Mouse (Mus musculus) limb, embryonic 12.5 days (tissue): ENCODE data around the gene Lca5l. TPM values are rescaled to one million over a fixed set of nuclear protein-coding genes. Genes with fewer than 3 reads are reported as not detected.

ENCODE experiments used
- ATAC-seq: fragments of 200-750 bp; cut with Nextera tagmentation; 2 replicates; pipeline ENCODE4 v1.8.0; 2017; ENCODE audit warnings: low read depth, moderate TSS enrichment; ENCODE audit not compliant: insufficient number of reproducible peaks, insufficient read depth, low FRiP score, low TSS enrichment
- H3K27ac ChIP-seq: fragments of 300-500 bp; sonication (generic); 2 replicates; pipeline ENCODE4 v1.5.1; 2016; ENCODE audit warnings: mild to moderate bottlenecking, moderate library complexity
- H3K27me3 ChIP-seq: fragments of 300-500 bp; sonication (generic); 2 replicates; pipeline ENCODE4 v1.6.1; 2016; ENCODE audit warnings: mild to moderate bottlenecking, moderate library complexity
- H3K36me3 ChIP-seq: fragments of 300-500 bp; sonication (generic); 2 replicates; pipeline ENCODE4 v1.6.1; 2016; ENCODE audit warnings: mild to moderate bottlenecking, moderate library complexity
- H3K4me1 ChIP-seq: fragments of 300-500 bp; sonication (generic); replicated peaks from 2 replicates; pipeline ENCODE4 v1.6.1; 2016
- H3K4me2 ChIP-seq: fragments of 300-500 bp; sonication (generic); 2 replicates; pipeline ENCODE4 v1.6.1; 2016; ENCODE audit warnings: mild to moderate bottlenecking, moderate library complexity
- H3K4me3 ChIP-seq: fragments of 300-500 bp; sonication (generic); replicated peaks from 2 replicates; pipeline ENCODE4 v1.5.1; 2016; ENCODE audit warnings: mild to moderate bottlenecking
- H3K9ac ChIP-seq: fragments of 300-500 bp; sonication (generic); replicated peaks from 2 replicates; pipeline ENCODE4 v1.6.1; 2016; ENCODE audit warnings: mild to moderate bottlenecking, moderate library complexity
- H3K9me3 ChIP-seq: fragments of 300-500 bp; sonication (generic); 2 replicates; pipeline ENCODE4 v1.6.1; 2016; ENCODE audit warnings: mild to moderate bottlenecking, moderate library complexity
- WGBS: fragments of 180-500 bp; shearing (Covaris S2); methylation state at CpG from one replicate; pipeline ENCODE4 v1.1.7; 2016; 5-methylcytosine and 5-hydroxymethylcytosine counted together
- polyA plus RNA-seq: library from polyadenylated mRNA; unstranded; fragments of >200 nt; fragmentation: Nextera tagmentation; extraction: Ambion mirVana; gene quantifications from 2 replicates; pipeline ENCODE4 v1.2.1, GENCODE M21; 2016

The Lca5l gene
- polyA plus RNA-seq, 1 experiment from 2014 or later: 2.0 TPM

DNA sequence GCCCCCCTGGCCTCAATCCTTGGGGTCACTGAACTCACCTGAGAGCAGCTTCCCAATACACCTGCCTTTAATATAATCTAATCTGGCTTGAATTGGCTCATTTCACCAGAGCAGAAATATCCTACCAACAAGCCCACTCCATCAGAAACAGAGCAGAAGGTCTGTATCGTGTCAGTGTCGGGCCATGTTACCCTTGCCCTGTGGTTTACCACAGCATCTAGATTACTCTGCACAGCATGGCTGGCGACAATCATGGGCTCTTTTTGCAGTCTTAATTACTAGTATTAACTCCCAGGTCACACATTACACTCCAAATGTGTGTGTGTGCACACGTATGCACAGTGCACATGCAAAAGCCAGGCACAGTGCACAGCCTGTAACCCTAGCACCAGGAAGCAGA, 23.2 kb downstream of the Lca5l start:
- no peak for ATAC-seq
- Histone ChIP-seq H3K4me1 (no peaks in the 10 kb centered on the region), H3K27me3 (no peaks in the 10 kb centered on the region), H3K36me3 (no peaks in the 10 kb centered on the region), H3K4me3 (no peak overlapping the region), H3K9ac (no peak overlapping the region), H3K27ac (no peak overlapping the region), H3K9me3 (no peaks in the 10 kb centered on the region), H3K4me2 (no peak overlapping the region)
- 84% methylated on average over 4 of the region's 4 CpGs for WGBS

DNA sequence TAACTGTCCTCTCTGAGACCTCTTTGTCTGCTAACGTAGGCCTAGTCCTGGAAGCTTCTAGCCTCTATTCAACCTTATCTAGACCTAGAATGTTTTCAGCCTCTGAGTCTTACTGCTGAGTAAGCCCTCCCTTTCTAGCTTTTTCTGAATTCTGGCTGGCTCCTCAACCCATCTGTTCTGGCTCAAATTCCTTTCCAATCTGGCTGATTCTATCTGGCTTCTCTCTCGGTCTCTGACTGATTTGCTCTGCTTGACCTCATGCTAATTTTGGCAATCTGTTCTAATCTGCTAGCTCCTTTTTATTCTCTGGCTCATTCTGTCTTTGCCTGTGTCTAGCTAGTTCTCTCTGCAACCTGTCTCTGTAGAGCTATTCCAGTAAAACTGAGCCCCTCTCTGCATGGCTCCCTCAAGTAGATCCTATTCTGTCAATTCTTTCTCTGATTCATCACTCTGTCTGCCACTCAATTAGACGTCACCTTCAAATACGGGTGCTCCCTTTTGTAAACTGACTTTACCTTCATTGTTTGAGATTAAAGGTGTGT, 26.3 kb downstream of the Lca5l start:
- Histone ChIP-seq H3K36me3 (no peaks in the 10 kb centered on the region), H3K9me3 (no peaks in the 10 kb centered on the region), H3K27me3 (no peaks in the 10 kb centered on the region), H3K27ac (no peak overlapping the region), H3K4me2 (no peak overlapping the region), H3K9ac (no peak overlapping the region), H3K4me1 (no peaks in the 10 kb centered on the region), H3K4me3 (no peak overlapping the region)
- WGBS: 86% methylated on average over 4 of the region's 4 CpGs
- ATAC-seq: no peak

GRCm38 (mm10) chr16:96161336-96161735, 30.7 kb downstream of the Lca5l start:
- peaks cover 10% of the 10 kb centered on the region for H3K4me1 ChIP-seq
- ATAC-seq: no peak
- no peak overlapping the region for H3K27ac ChIP-seq
- H3K9me3 ChIP-seq: no peaks in the 10 kb centered on the region
- no peak overlapping the region for H3K9ac ChIP-seq
- H3K4me2 ChIP-seq: no peak overlapping the region
- peaks cover 8% of the 10 kb centered on the region; the same call in 1 of the 2 replicates for H3K36me3 ChIP-seq
- no peak overlapping the region for H3K4me3 ChIP-seq
- H3K27me3 ChIP-seq: no peaks in the 10 kb centered on the region
- 90% methylated on average over 4 of the region's 4 CpGs for WGBS

GRCm38 (mm10) chr16:96160927-96161326, 31.1 kb downstream of the Lca5l start:
- Histone ChIP-seq H3K4me1 (peaks cover 10% of the 10 kb centered on the region), H3K9me3 (no peaks in the 10 kb centered on the region), H3K9ac (no peak overlapping the region), H3K27me3 (no peaks in the 10 kb centered on the region), H3K4me2 (no peak overlapping the region), H3K36me3 (peaks cover 10% of the 10 kb centered on the region; the same call in 1 of the 2 replicates), H3K27ac (no peak overlapping the region), H3K4me3 (no peak overlapping the region)
- 79% methylated on average over 1 of the region's 1 CpGs for WGBS
- ATAC-seq: no peak

DNA sequence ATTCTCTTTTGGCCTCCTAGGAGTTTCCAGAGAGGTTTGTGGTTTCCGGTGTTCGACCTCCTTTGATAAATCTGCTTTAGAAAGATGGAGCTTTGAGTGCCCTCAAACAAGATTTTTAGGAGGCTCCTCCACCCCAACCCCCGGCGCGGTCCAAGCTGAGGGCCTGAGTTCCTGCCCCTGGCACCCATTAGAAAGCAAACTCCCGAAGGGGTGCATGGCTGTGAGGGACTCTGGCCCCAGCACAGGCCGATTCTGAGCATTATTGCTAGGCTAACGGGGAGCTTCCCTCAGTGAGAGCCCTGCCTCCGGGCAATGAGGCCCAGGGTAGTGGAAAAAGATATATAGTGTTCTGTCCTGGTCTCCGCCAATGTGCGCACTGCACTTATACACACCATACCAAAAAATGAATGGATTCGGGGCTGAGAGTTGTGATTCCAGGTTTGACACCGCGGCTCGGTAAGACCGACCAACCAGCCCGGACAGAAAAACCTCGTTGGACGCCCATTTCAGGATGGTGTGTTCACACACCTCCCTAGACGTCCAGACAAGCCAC, 32.2 kb downstream of the Lca5l start:
- Histone ChIP-seq H3K4me1 (peaks cover 10% of the 10 kb centered on the region), H3K4me3 (peak overlapping the region; percentile 58), H3K36me3 (peaks cover 17% of the 10 kb centered on the region; the same call in 1 of the 2 replicates), H3K27me3 (no peaks in the 10 kb centered on the region), H3K27ac (peak overlapping the region; percentile 93), H3K4me2 (peak overlapping the region; percentile 93), H3K9ac (peak overlapping the region; percentile 95), H3K9me3 (no peaks in the 10 kb centered on the region)
- no peak for ATAC-seq
- WGBS: 81% methylated on average over 20 of the region's 20 CpGs

DNA sequence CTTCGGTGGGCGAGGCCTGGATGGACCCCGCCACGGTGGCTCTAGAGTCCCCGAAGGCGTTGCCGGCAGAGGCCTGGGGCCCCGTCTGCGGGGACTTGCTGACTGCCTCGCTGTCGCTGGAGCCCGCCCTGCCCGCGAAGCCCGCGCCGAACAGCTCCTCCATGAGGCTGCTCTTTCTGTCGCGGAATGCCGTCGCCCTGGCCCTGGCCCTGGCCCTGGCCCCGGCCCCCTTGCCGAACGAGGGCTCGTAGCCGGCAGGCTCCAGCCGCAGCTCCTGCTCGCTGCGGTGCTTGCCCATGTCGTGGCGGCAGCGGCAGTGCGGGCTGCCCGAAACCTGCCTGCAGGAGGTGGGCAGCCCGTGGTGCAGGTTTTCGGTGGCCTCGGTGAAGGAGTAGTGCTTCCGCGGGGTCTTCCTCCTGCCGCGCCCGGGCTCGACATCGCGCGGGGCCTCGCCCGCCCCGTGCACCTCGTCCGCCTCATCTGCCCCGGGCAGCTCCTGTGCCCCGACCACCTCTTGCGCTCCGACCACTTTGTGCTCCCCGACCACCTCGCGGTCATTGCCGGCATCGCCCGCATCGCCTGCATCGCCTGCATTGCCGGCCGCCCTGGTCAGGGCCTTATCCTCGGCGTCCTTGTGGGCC, 32.9 kb downstream of the Lca5l start:
- WGBS: under 1% methylated on average over 67 of the region's 67 CpGs
- Histone ChIP-seq H3K27ac (peak overlapping the region; percentile 93), H3K4me3 (peak overlapping the region; percentile 58), H3K9me3 (no peaks in the 10 kb centered on the region), H3K36me3 (peaks cover 20% of the 10 kb centered on the region; the same call in 1 of the 2 replicates), H3K4me2 (peak overlapping the region; percentile 93), H3K9ac (peak overlapping the region; percentile 95), H3K27me3 (no peaks in the 10 kb centered on the region), H3K4me1 (peaks cover 10% of the 10 kb centered on the region)
- ATAC-seq: peak; percentile 66

- H3K4me3 ChIP-seq: peak overlapping the region; percentile 58
- peaks cover 10% of the 10 kb centered on the region for H3K4me1 ChIP-seq
- peak overlapping the region; percentile 93 for H3K4me2 ChIP-seq
- H3K9ac ChIP-seq: peak overlapping the region; percentile 95
- WGBS: 53% methylated on average over 12 of the region's 12 CpGs
- H3K9me3 ChIP-seq: no peaks in the 10 kb centered on the region
- no peak for ATAC-seq
- peaks cover 26% of the 10 kb centered on the region; the same call in 1 of the 2 replicates for H3K36me3 ChIP-seq
- H3K27me3 ChIP-seq: no peaks in the 10 kb centered on the region
- H3K27ac ChIP-seq: peak overlapping the region; percentile 93
These were observed 33.5 kb downstream of the Lca5l start for GRCm38 (mm10) chr16:96158511-96159080.

- H3K9me3 ChIP-seq: no peaks in the 10 kb centered on the region
- H3K27me3 ChIP-seq: no peaks in the 10 kb centered on the region
- no peak for ATAC-seq
- peaks cover 10% of the 10 kb centered on the region for H3K4me1 ChIP-seq
- H3K9ac ChIP-seq: no peak overlapping the region
- WGBS: 93% methylated on average over 11 of the region's 11 CpGs
- no peak overlapping the region for H3K4me3 ChIP-seq
- peaks cover 39% of the 10 kb centered on the region; the same call in 1 of the 2 replicates for H3K36me3 ChIP-seq
- no peak overlapping the region for H3K27ac ChIP-seq
- H3K4me2 ChIP-seq: no peak overlapping the region
These were observed 34.9 kb downstream of the Lca5l start for GRCm38 (mm10) chr16:96157171-96157570.

DNA sequence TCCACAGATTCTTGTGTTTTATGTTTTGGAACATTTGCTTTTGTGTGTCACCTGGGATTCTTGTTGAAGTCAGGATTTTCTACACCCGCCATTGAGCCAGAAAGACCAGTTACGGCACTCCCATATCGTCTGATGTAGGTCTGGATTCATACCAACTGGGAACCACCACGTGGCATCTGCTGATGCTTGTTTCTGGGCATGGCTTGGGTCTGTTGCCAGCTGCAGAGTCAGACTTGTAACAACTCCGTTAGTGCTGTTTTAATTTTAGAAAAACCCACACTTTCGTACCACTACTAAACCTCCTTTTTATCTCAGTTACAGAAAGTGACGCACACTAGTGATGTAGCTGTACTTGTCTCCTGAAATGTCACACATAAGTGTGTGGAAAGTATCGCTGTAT, 36.1 kb downstream of the Lca5l start:
- no peak overlapping the region for H3K4me2 ChIP-seq
- H3K27ac ChIP-seq: no peak overlapping the region
- H3K4me1 ChIP-seq: peaks cover 10% of the 10 kb centered on the region
- no peaks in the 10 kb centered on the region for H3K9me3 ChIP-seq
- 94% methylated on average over 8 of the region's 8 CpGs for WGBS
- no peak overlapping the region for H3K4me3 ChIP-seq
- peaks cover 40% of the 10 kb centered on the region; the same call in 1 of the 2 replicates for H3K36me3 ChIP-seq
- H3K9ac ChIP-seq: no peak overlapping the region
- ATAC-seq: no peak
- H3K27me3 ChIP-seq: no peaks in the 10 kb centered on the region

- Histone ChIP-seq H3K9ac (no peak overlapping the region), H3K4me2 (no peak overlapping the region), H3K9me3 (no peaks in the 10 kb centered on the region), H3K4me3 (no peak overlapping the region), H3K4me1 (peaks cover 8% of the 10 kb centered on the region; the same call in 1 of the 2 replicates), H3K36me3 (peaks cover 40% of the 10 kb centered on the region; the same call in 1 of the 2 replicates), H3K27me3 (no peaks in the 10 kb centered on the region), H3K27ac (no peak overlapping the region)
- WGBS: 93% methylated on average over 2 of the region's 2 CpGs
- no peak for ATAC-seq
These were observed 37.6 kb downstream of the Lca5l start for GRCm38 (mm10) chr16:96154476-96154875.

GRCm38 (mm10) chr16:96151551-96151950, 40.5 kb downstream of the Lca5l start:
- no peak overlapping the region for H3K9ac ChIP-seq
- no peak overlapping the region for H3K27ac ChIP-seq
- no peaks in the 10 kb centered on the region for H3K9me3 ChIP-seq
- WGBS: 28% methylated on average over 9 of the region's 9 CpGs
- no peak overlapping the region for H3K4me3 ChIP-seq
- H3K27me3 ChIP-seq: no peaks in the 10 kb centered on the region
- peaks cover 32% of the 10 kb centered on the region; the same call in 1 of the 2 replicates for H3K36me3 ChIP-seq
- ATAC-seq: 0 out of 2 replicates have a peak, but pooled peaks have one; percentile 18
- no peaks in the 10 kb centered on the region for H3K4me1 ChIP-seq
- no peak overlapping the region for H3K4me2 ChIP-seq
